7 mouse cellular contexts compared by ENCODE assay signal in the genomic region with DNA sequence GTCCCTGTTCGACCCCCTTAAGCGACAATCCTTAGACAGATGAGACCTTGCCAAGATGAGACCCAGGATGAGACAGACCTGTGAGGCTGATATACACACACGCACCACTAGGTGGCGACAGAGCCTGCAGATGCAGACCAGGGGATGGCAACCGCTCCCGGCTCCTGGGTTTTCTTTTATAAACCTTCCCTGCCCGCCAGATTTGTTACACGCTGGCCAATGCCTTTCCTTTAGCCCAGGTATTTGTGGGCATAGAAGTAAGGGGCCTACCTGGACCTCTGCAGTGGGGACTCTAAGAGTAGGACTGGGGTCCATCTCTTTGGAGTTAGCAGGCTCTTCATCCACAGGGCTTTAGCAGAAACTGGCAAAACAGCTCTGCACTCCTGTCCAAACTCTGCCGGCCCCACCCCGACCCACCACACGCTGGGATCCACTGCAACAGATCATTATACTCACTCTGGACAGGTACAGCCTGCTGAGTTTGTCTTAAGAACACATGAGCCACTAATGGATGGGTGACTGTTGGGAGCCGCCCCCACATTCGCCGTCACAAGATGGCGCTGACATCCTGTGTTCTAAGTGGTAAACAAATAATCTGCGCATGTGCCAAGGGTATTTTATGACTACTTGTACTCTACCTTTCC.
DNase-seq lines count a peak whose midpoint lies in the region; ATAC-seq lines count a peak whose summit lies in the region.

No protein-coding gene starts in this region.

- peaks cover 15% of the 10 kb centered on the region for H3K27me3 ChIP-seq in midbrain, embryonic 10.5 days (ENCODE audit: low read depth, poor library complexity, severe bottlenecking)

- peak; percentile 90 for DNase-seq in embryo, embryonic 10 days (ENCODE audit: low spot score)
- DNase-seq in gastrocnemius, postnatal 14 days: peak; percentile 71
- peak; percentile 94 for DNase-seq in induced T-regulatory cell, adult 2 months (ENCODE audit: low read depth)
- DNase-seq in left cerebral cortex, postnatal 4 days: peak; percentile 84
- peak; percentile 81 for DNase-seq in midbrain, embryonic 10.5 days (ENCODE audit: low spot score)
- DNase-seq in skeletal muscle tissue, adult 2 months (ENCODE audit: low read depth, low spot score): peak; percentile 86

- WGBS in midbrain, embryonic 10.5 days: 28% methylated on average over 16 of the region's 16 CpGs

- H3K9me3 ChIP-seq in midbrain, embryonic 10.5 days (replicated peaks): no peaks in the 10 kb centered on the region

- peak overlapping the region; percentile 58 for H3K4me3 ChIP-seq in midbrain, embryonic 10.5 days

- no peaks in the 10 kb centered on the region for H3K36me3 ChIP-seq in midbrain, embryonic 10.5 days

- peak overlapping the region; percentile 82 for H3K27ac ChIP-seq in midbrain, embryonic 10.5 days (replicated peaks)

- intact Hi-C loops in gastrocnemius, postnatal 14 days (cut with DNase I; ENCODE audit: low total_unique reads): no loop called here
- intact Hi-C loops in left cerebral cortex, postnatal 4 days (cut with DNase I): loop anchor here (10.0 kb wide), 1 partner anchor 482 kb away; the partner anchor contains the start of gene Slc39a11

- ATAC-seq in activated CD4-positive, CD25-positive, alpha-beta regulatory T cell, adult 4 months: peak; percentile 42

- peaks cover 57% of the 10 kb centered on the region for H3K4me1 ChIP-seq in midbrain, embryonic 10.5 days

Comparison
In these comparisons a context has a peak if more than half of its experiments do, and no peak if none do; other contexts are left out.
1. Peak in every context shown above with its lines: DNase-seq, ATAC-seq, H3K4me3 ChIP-seq and H3K27ac ChIP-seq.